Mouse (Mus musculus) heart, embryonic 16.5 days (tissue): ENCODE measurements around the gene Sytl3. TPM values are rescaled to one million over a fixed set of nuclear protein-coding genes. Genes with fewer than 3 reads are reported as not detected.
"Not testable (repeated sequence)": the region's sequence is repeated elsewhere in the genome, so short reads cannot be mapped to it uniquely, and the experiment has no call there.

Experiments used
- ATAC-seq: fragments of 200-750 bp; cut with Nextera tagmentation; replicated peaks from 2 replicates; pipeline ENCODE4 v1.8.0; 2017; ENCODE audit warnings: moderate number of reproducible peaks; ENCODE audit not compliant: insufficient read depth, low FRiP score; ENCODE audit errors: extremely low read depth
- H3K27ac ChIP-seq: fragments of 300-500 bp; sonication (generic); 2 replicates; pipeline ENCODE4 v1.5.1; 2014; ENCODE audit warnings: mild to moderate bottlenecking, low read length, control low read depth, moderate library complexity
- H3K27me3 ChIP-seq: fragments of 300-500 bp; sonication (generic); 2 replicates; pipeline ENCODE4 v1.6.1; 2014; ENCODE audit warnings: low read length, mixed read lengths; ENCODE audit not compliant: control insufficient read depth, insufficient read depth
- H3K36me3 ChIP-seq: fragments of 300-500 bp; sonication (generic); 2 replicates; pipeline ENCODE4 v1.6.1; 2014; ENCODE audit not compliant: control insufficient read depth, insufficient read depth
- H3K4me1 ChIP-seq: fragments of 300-500 bp; sonication (generic); 2 replicates; pipeline ENCODE4 v1.6.1; 2014; ENCODE audit warnings: low read length, mixed read lengths; ENCODE audit not compliant: control insufficient read depth, insufficient read depth
- H3K4me2 ChIP-seq: fragments of 300-500 bp; sonication (generic); 2 replicates; pipeline ENCODE4 v1.6.1; 2014; ENCODE audit warnings: low read depth, mild to moderate bottlenecking, control low read depth, low read length
- H3K4me3 ChIP-seq: fragments of 300-500 bp; sonication (generic); 2 replicates; pipeline ENCODE4 v1.5.1; 2014; ENCODE audit warnings: mild to moderate bottlenecking, control low read depth, low read length
- H3K9ac ChIP-seq: fragments of 300-500 bp; sonication (generic); 2 replicates; pipeline ENCODE4 v1.6.1; 2014; ENCODE audit warnings: low read length, control low read depth
- H3K9me3 ChIP-seq: fragments of 300-500 bp; sonication (generic); replicated peaks from 2 replicates; pipeline ENCODE4 v1.6.1; 2016; ENCODE audit warnings: low read length; ENCODE audit not compliant: control insufficient read depth
- WGBS: fragments of 180-500 bp; shearing (Covaris S2); extraction: QIAGEN DNeasy Blood & Tissue Kit; methylation state at CpG from one replicate; pipeline ENCODE4 v1.1.7; 2014; 5-methylcytosine and 5-hydroxymethylcytosine counted together
- polyA plus RNA-seq: library from polyadenylated mRNA; unstranded; fragments of >200 nt; fragmentation: Nextera tagmentation; extraction: Ambion mirVana; gene quantifications from 2 replicates; pipeline ENCODE4 v1.2.1, GENCODE M21; 2015

Gene Sytl3
- 2.6 and 5.2 TPM in 2 replicates for polyA plus RNA-seq

DNA sequence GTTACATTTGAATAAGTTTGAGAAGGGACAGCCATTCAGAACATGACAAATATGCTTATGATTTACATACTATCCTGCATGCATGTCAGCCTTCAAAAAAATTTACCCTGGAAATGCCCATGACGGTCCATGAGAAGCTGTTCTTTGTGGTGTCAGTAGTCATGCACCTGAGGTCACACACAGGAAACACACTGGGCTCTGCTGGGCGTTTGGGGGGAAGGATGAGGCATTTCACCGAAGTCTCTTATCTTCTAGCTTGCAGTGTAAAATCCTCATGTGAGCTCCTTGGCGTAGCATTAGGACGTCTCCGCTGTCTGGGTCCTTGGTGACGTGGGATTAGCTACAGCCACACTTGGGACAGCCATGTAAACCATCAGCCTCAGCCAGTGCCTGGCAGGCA is at the start of gene Sytl3:
Gene Sytl3 (plus strand): TSS at position 293 of the 400 bp plus-strand sequence.
- 43% methylated on average over 3 of the region's 7 CpGs for WGBS
- not testable (repeated sequence) for H3K36me3 ChIP-seq, H3K27me3 ChIP-seq, H3K4me2 ChIP-seq, H3K9me3 ChIP-seq, ATAC-seq, H3K4me3 ChIP-seq, H3K27ac ChIP-seq, H3K4me1 ChIP-seq, H3K9ac ChIP-seq

DNA sequence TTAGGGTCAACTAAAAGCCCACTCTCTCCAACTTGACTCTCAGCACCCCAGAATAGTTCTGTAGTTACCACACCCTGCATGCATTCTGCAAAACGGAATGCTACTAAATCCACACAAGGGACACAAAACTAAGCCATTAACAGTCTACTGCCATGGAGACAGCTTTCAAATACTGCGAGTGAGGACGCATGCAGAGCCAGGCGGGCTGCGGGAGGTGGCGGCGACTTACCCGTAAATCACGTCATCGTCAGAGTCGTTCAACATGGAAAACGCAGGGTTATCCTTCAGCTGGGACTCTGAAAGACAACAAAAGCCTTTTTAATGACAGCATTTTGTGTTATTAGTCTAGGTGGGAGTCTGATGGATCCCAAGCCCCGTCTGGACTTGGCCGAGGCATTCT is 45.4 kb upstream of the Sytl3 start:
- H3K9ac ChIP-seq, H3K4me1 ChIP-seq, H3K27ac ChIP-seq, H3K4me2 ChIP-seq, H3K36me3 ChIP-seq, H3K27me3 ChIP-seq, H3K9me3 ChIP-seq, H3K4me3 ChIP-seq, ATAC-seq: not testable (repeated sequence)
- 87% methylated on average over 11 of the region's 14 CpGs for WGBS

DNA sequence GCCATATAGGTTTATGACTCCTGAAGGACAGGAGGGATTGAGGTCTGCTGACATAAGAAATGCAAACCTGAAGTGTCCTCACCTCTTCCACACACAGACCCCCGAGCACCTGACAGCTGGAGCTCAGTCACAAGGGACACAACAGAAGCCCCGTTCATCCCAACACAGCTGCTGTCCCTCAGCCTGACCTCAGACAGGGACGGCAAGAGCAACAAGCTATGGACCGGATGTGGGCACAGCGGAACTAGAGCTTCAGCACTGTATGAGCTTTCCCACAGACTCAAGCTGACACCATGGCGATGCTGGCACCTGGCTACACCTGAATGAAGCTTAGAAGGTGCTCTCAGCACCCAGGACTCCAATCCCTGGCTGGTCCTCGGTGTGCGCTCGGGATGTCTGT is 44.6 kb upstream of the Sytl3 start:
- not testable (repeated sequence) for H3K4me2 ChIP-seq, H3K4me1 ChIP-seq, H3K27ac ChIP-seq, H3K9me3 ChIP-seq, H3K36me3 ChIP-seq, ATAC-seq, H3K4me3 ChIP-seq, H3K9ac ChIP-seq, H3K27me3 ChIP-seq
- WGBS, result 81% methylated on average over 5 of the region's 9 CpGs

DNA sequence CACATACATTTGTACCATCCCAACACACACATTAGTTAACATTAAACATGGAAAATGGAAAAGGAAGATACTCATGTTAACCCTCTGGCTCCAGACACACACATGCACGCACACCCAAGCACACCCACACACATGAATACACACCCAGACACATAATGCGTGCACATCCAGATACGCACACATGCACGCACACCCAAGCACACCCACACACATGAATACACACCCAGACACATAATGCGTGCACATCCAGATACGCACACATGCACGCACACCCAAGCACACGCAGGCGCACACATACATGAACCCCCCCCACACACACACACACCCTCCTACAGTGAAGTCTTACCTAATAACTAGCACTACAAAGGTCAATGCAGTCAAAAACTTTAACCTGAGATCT is 42.2 kb upstream of the Sytl3 start:
- H3K36me3 ChIP-seq, ATAC-seq, H3K4me1 ChIP-seq, H3K27ac ChIP-seq, H3K4me2 ChIP-seq, H3K27me3 ChIP-seq, H3K4me3 ChIP-seq, H3K9me3 ChIP-seq, H3K9ac ChIP-seq: not testable (repeated sequence)
- 95% methylated on average over 9 of the region's 9 CpGs for WGBS

DNA sequence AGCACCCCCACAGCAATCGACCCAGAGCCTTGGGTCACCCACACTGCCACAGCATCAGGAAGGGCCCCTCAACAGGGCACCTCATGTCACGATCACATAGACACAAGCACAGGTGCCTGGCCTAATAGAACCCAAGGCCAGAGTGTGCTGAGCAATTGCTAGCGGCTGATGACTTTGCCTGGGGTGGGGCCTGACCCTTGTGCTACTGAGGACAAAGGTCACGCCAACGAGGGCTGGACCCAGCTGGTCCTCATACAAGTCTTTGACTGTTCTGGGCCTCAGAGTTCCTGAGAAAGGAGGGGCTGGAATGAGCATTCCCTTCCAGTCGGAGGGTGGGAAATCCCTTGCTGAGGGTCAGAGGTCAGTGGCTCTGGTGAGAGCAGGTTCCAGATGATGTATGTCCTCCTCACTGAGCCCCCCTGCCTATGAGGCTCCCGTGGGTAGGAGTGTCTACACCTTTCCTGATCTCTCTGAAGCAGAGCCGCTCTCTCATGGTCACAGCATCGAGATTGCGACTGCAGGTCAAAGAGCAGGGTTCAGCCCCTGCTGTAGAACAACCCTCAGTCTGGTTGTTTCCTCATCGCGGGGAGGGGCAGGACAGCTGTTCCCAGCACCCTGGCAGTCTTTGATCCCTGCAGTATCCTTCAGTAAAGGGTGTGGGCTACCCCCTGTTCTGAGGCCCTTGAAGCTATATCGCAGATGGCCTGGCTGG is 41.0 kb upstream of the Sytl3 start:
- not testable (repeated sequence) for H3K27me3 ChIP-seq, H3K4me2 ChIP-seq, H3K9ac ChIP-seq, H3K27ac ChIP-seq, H3K36me3 ChIP-seq, H3K4me1 ChIP-seq, H3K9me3 ChIP-seq, H3K4me3 ChIP-seq
- ATAC-seq, result peak; percentile 28; the same call in 1 of the 2 replicates
- WGBS, result 74% methylated on average over 5 of the region's 13 CpGs

DNA sequence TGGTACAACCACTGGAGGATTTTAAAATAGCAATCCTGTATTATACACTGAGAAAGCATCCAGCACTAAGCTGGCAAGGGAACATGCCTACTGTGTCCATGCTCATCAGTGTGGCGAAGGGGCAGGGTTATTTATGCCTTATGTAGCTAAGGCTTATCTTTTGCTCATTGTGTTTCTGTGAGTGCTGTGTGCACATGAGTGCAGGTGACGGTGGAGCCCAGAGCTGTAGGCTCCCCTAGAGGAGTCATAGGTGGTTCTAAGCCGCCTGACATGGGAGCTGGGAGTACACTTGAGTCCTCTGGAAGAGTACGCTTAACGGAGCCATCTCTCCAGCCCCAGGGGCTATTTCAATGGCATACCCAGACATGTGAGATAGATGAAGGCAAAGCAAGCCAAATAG is 39.6 kb upstream of the Sytl3 start:
- H3K27me3 ChIP-seq, H3K4me2 ChIP-seq, H3K4me3 ChIP-seq, H3K4me1 ChIP-seq, H3K9ac ChIP-seq, H3K9me3 ChIP-seq, ATAC-seq, H3K36me3 ChIP-seq, H3K27ac ChIP-seq: not testable (repeated sequence)
- 74% methylated on average over 5 of the region's 5 CpGs for WGBS

DNA sequence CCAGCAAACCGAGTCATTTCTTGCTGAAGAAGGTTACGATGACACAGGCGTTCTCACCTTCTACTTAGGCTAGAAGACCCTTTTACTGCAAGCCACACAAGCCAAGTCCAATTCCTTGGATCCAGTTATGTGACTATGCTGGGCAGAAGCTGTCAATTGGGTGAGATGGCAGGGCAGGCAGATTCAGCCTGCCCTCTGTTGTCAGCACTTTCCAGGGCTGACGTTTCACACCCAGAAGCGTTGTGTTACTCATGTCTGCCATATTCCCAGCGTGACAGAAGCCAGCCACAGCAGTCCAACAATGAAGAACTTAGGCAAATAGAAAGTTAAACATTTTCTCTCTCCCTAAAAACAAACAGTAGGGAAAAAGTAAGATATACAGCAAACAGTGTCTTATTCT is 38.9 kb upstream of the Sytl3 start:
- H3K36me3 ChIP-seq, H3K4me2 ChIP-seq, H3K27ac ChIP-seq, H3K9ac ChIP-seq, H3K4me1 ChIP-seq, ATAC-seq, H3K27me3 ChIP-seq, H3K9me3 ChIP-seq, H3K4me3 ChIP-seq: not testable (repeated sequence)
- WGBS, result 61% methylated on average over 5 of the region's 6 CpGs

DNA sequence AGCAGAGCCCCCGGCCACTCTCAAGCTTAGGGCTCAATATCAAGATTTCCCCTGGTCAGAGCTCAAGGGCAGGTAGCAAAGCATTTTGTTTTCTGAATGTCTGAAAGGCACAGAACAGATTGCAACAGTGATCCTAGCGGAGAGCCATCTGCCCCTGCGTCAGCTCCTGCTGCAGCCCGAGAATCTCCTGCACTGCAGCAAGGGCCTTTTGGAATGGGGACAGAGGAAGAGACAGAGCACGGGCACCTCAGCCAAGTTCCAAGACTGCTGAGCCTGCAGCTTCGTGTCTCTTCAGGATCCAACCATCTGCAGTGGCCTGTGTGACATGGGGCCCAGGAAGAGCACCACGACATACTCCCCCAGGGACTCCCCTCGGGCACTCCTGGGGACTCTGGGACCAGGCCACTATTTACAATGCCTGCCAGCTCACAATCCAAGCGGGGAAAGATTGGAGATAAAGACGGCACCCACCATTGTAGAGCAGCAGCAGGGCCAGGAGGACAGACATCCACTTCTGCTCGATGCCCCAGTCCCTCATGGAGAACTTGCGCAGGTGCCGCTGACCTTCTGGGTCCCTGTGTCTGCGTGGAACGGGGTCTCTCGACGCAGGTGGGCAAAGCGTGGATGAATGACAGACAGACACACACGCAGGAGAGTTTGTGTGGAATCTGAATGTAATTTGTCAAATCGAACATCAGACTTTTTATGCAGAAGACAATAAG is 38.0 kb upstream of the Sytl3 start:
- not testable (repeated sequence) for H3K27ac ChIP-seq, ATAC-seq, H3K4me2 ChIP-seq, H3K9ac ChIP-seq, H3K4me1 ChIP-seq, H3K9me3 ChIP-seq, H3K27me3 ChIP-seq, H3K4me3 ChIP-seq, H3K36me3 ChIP-seq
- WGBS, result 77% methylated on average over 18 of the region's 20 CpGs

DNA sequence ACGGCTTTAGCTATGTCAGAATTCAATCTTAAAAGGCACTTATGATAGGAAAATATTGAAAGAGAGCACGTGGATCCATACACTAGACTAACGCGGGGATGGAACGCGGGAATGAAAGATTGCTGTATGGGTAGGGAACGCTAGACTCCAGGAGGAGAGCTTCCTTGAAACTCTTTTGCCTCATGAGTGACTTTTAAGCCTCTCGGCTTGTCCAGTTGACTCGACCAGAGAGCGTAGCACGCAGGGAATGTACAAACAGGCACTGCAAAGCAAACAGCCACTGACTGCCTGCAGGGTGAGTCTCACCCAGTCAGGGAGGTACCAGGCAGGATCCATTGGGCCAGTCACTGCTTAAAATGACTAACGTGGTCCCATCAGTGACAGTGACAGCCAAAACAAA is 36.9 kb upstream of the Sytl3 start:
- not testable (repeated sequence) for ATAC-seq

More for the DNA sequence above, 36.9 kb upstream of the Sytl3 start:
- H3K4me1 ChIP-seq, H3K27me3 ChIP-seq, H3K36me3 ChIP-seq, H3K9me3 ChIP-seq, H3K27ac ChIP-seq, H3K9ac ChIP-seq, H3K4me2 ChIP-seq, H3K4me3 ChIP-seq: not testable (repeated sequence)
- WGBS, result 80% methylated on average over 11 of the region's 12 CpGs
